Mouse (Mus musculus): ENCODE measurements around the gene Cox7a2l. TPM values are rescaled to one million over a fixed set of nuclear protein-coding genes. Genes with fewer than 3 reads are reported as not detected.

The Cox7a2l gene
- polyA plus RNA-seq, 1 experiment from 2014 or later: 186 TPM

- H3K4me2 ChIP-seq (replicated peaks): peak overlapping the region; percentile 58
- peaks cover 15% of the 10 kb centered on the region for H3K27me3 ChIP-seq (replicated peaks)
- H3K36me3 ChIP-seq: no peaks in the 10 kb centered on the region
- H3K4me3 ChIP-seq (replicated peaks): peak overlapping the region; percentile 27
- H3K9me3 ChIP-seq: no peaks in the 10 kb centered on the region
- H3K4me1 ChIP-seq (replicated peaks): peaks cover 8% of the 10 kb centered on the region
- ATAC-seq: no peak
- no peak overlapping the region for H3K27ac ChIP-seq
- H3K9ac ChIP-seq: peak overlapping the region; percentile 24; the same call in 1 of the 2 replicates
- 11% methylated on average over 35 of the region's 35 CpGs for WGBS
These were observed 28.9 kb upstream of the Cox7a2l start for GRCm38 (mm10) chr17:83545756-83546742.

GRCm38 (mm10) chr17:83545259-83545658 is 28.1 kb upstream of the Cox7a2l start:
- H3K9ac ChIP-seq: no peak overlapping the region
- H3K4me1 ChIP-seq (replicated peaks): peaks cover 8% of the 10 kb centered on the region
- H3K9me3 ChIP-seq: no peaks in the 10 kb centered on the region
- H3K4me2 ChIP-seq (replicated peaks): peak overlapping the region; percentile 58; the same call in 1 of the 2 replicates
- WGBS: 74% methylated on average over 6 of the region's 6 CpGs
- H3K27ac ChIP-seq: no peak overlapping the region
- H3K4me3 ChIP-seq (replicated peaks): peak overlapping the region; percentile 27; the same call in 1 of the 2 replicates
- no peak for ATAC-seq
- no peaks in the 10 kb centered on the region for H3K36me3 ChIP-seq
- peaks cover 15% of the 10 kb centered on the region for H3K27me3 ChIP-seq (replicated peaks)

- H3K9me3 ChIP-seq: no peaks in the 10 kb centered on the region
- no peak overlapping the region for H3K27ac ChIP-seq
- no peak overlapping the region for H3K4me3 ChIP-seq (replicated peaks)
- H3K27me3 ChIP-seq (replicated peaks): peaks cover 9% of the 10 kb centered on the region; the same call in 1 of the 2 replicates
- no peaks in the 10 kb centered on the region for H3K36me3 ChIP-seq
- H3K9ac ChIP-seq: no peak overlapping the region
- peaks cover 8% of the 10 kb centered on the region for H3K4me1 ChIP-seq (replicated peaks)
- no peak for ATAC-seq
- H3K4me2 ChIP-seq (replicated peaks): no peak overlapping the region
- 82% methylated on average over 2 of the region's 2 CpGs for whole genome bisulfite sequencing
These were observed 25.3 kb upstream of the Cox7a2l start for GRCm38 (mm10) chr17:83542424-83542823.

GRCm38 (mm10) chr17:83539262-83540037 is 22.3 kb upstream of the Cox7a2l start:
- Histone ChIP-seq H3K9me3 (no peaks in the 10 kb centered on the region), H3K4me1 (replicated peaks) (no peaks in the 10 kb centered on the region), H3K27me3 (replicated peaks) (0 out of 2 replicates have a peak, but pooled peaks cover 3% of the 10 kb centered on the region), H3K4me3 (replicated peaks) (no peak overlapping the region), H3K36me3 (no peaks in the 10 kb centered on the region), H3K9ac (no peak overlapping the region), H3K27ac (no peak overlapping the region), H3K4me2 (replicated peaks) (no peak overlapping the region)
- no peak for ATAC-seq
- 63% methylated on average over 12 of the region's 12 CpGs for WGBS

GRCm38 (mm10) chr17:83538694-83539093 is 21.6 kb upstream of the Cox7a2l start:
- H3K27me3 ChIP-seq (replicated peaks): no peaks in the 10 kb centered on the region
- H3K9ac ChIP-seq: no peak overlapping the region
- H3K36me3 ChIP-seq: no peaks in the 10 kb centered on the region
- H3K27ac ChIP-seq: no peak overlapping the region
- no peaks in the 10 kb centered on the region for H3K4me1 ChIP-seq (replicated peaks)
- ATAC-seq: no peak
- WGBS: 21% methylated on average over 1 of the region's 1 CpGs
- no peaks in the 10 kb centered on the region for H3K9me3 ChIP-seq
- no peak overlapping the region for H3K4me3 ChIP-seq (replicated peaks)
- no peak overlapping the region for H3K4me2 ChIP-seq (replicated peaks)

- Histone ChIP-seq H3K27me3 (replicated peaks) (no peaks in the 10 kb centered on the region), H3K9me3 (no peaks in the 10 kb centered on the region), H3K27ac (no peak overlapping the region), H3K4me2 (replicated peaks) (no peak overlapping the region), H3K4me3 (replicated peaks) (no peak overlapping the region), H3K9ac (no peak overlapping the region), H3K4me1 (replicated peaks) (no peaks in the 10 kb centered on the region), H3K36me3 (no peaks in the 10 kb centered on the region)
- WGBS: 65% methylated on average over 9 of the region's 9 CpGs
- ATAC-seq: no peak
These were observed 21.0 kb upstream of the Cox7a2l start for GRCm38 (mm10) chr17:83538141-83538540.

- H3K4me2 ChIP-seq (replicated peaks): no peak overlapping the region
- H3K27me3 ChIP-seq (replicated peaks): no peaks in the 10 kb centered on the region
- H3K36me3 ChIP-seq: no peaks in the 10 kb centered on the region
- H3K9ac ChIP-seq: no peak overlapping the region
- no peaks in the 10 kb centered on the region for H3K9me3 ChIP-seq
- H3K4me3 ChIP-seq (replicated peaks): no peak overlapping the region
- H3K4me1 ChIP-seq (replicated peaks): peaks cover 1% of the 10 kb centered on the region
- no peak for ATAC-seq
- WGBS: 41% methylated on average over 9 of the region's 9 CpGs
- no peak overlapping the region for H3K27ac ChIP-seq
These were observed 16.0 kb upstream of the Cox7a2l start for GRCm38 (mm10) chr17:83533150-83533549.

- H3K4me3 ChIP-seq (replicated peaks): peak overlapping the region; percentile 16; the same call in 1 of the 2 replicates
- WGBS: 26% methylated on average over 17 of the region's 17 CpGs
- H3K36me3 ChIP-seq: no peaks in the 10 kb centered on the region
- peak overlapping the region; percentile 54; the same call in 1 of the 2 replicates for H3K27ac ChIP-seq
- no peak overlapping the region for H3K9ac ChIP-seq
- ATAC-seq: peak; percentile 66
- peaks cover 25% of the 10 kb centered on the region for H3K4me1 ChIP-seq (replicated peaks)
- no peaks in the 10 kb centered on the region for H3K9me3 ChIP-seq
- H3K4me2 ChIP-seq (replicated peaks): peak overlapping the region; percentile 51
- no peaks in the 10 kb centered on the region for H3K27me3 ChIP-seq (replicated peaks)
These were observed 10.7 kb upstream of the Cox7a2l start for GRCm38 (mm10) chr17:83527651-83528381.

- Histone ChIP-seq H3K9me3 (no peaks in the 10 kb centered on the region), H3K4me2 (replicated peaks) (peak overlapping the region; percentile 51), H3K27ac (peak overlapping the region; percentile 54), H3K27me3 (replicated peaks) (no peaks in the 10 kb centered on the region), H3K9ac (no peak overlapping the region), H3K36me3 (no peaks in the 10 kb centered on the region), H3K4me1 (replicated peaks) (peaks cover 25% of the 10 kb centered on the region), H3K4me3 (replicated peaks) (peak overlapping the region; percentile 16; the same call in 1 of the 2 replicates)
- ATAC-seq: peak; percentile 81
- 36% methylated on average over 13 of the region's 13 CpGs for WGBS
These were observed 9.7 kb upstream of the Cox7a2l start for GRCm38 (mm10) chr17:83526624-83527532.

- Histone ChIP-seq H3K4me1 (replicated peaks) (peaks cover 25% of the 10 kb centered on the region), H3K9ac (no peak overlapping the region), H3K4me3 (replicated peaks) (no peak overlapping the region), H3K36me3 (no peaks in the 10 kb centered on the region), H3K27ac (peak overlapping the region; percentile 34; the same call in 1 of the 2 replicates), H3K9me3 (no peaks in the 10 kb centered on the region), H3K4me2 (replicated peaks) (no peak overlapping the region), H3K27me3 (replicated peaks) (no peaks in the 10 kb centered on the region)
- WGBS: 20% methylated on average over 5 of the region's 5 CpGs
- peak; percentile 35; the same call in 1 of the 2 replicates for ATAC-seq
These were observed 9.0 kb upstream of the Cox7a2l start for GRCm38 (mm10) chr17:83526091-83526561.

- Histone ChIP-seq H3K9ac (no peak overlapping the region), H3K4me3 (replicated peaks) (no peak overlapping the region), H3K9me3 (no peaks in the 10 kb centered on the region), H3K36me3 (no peaks in the 10 kb centered on the region), H3K27me3 (replicated peaks) (no peaks in the 10 kb centered on the region), H3K4me2 (replicated peaks) (peak overlapping the region; percentile 28), H3K4me1 (replicated peaks) (peaks cover 25% of the 10 kb centered on the region), H3K27ac (no peak overlapping the region)
- WGBS: 13% methylated on average over 8 of the region's 8 CpGs
- no peak for ATAC-seq
These were observed 8.5 kb upstream of the Cox7a2l start for GRCm38 (mm10) chr17:83525596-83525995.

Data from intestine, embryonic 15.5 days (tissue).